Mouse (Mus musculus) E14TG2a.4 (cell line): ENCODE measurements around the gene Tnni2.

Experiments
- H3K27me3 ChIP-seq: 2 replicates; pipeline ENCODE4 v1.6.1; 2014; ENCODE audit warnings: low read length, control low read depth; ENCODE audit not compliant: insufficient read depth
- H3K36me3 ChIP-seq: 2 replicates; pipeline ENCODE4 v1.6.1; 2014; ENCODE audit warnings: low read length, control low read depth; ENCODE audit not compliant: insufficient read depth
- H3K4me1 ChIP-seq: replicated peaks from 2 replicates; pipeline ENCODE4 v1.6.1; 2014; ENCODE audit warnings: low read depth, low read length, control low read depth
- H3K4me3 ChIP-seq: replicated peaks from 2 replicates; pipeline ENCODE4 v1.5.1; 2014; ENCODE audit warnings: mild to moderate bottlenecking, low read length
- H3K9me3 ChIP-seq: 2 replicates; pipeline ENCODE4 v1.6.1; 2014; ENCODE audit warnings: low read length, control low read depth
- CTCF ChIP-seq: conservative IDR thresholded peaks from 2 replicates; pipeline ENCODE4 v1.5.1; 2014; ENCODE audit warnings: low read length
- NANOG ChIP-seq: IDR thresholded peaks from 2 replicates; pipeline ENCODE4 v1.6.1; 2014; ENCODE audit warnings: borderline replicate concordance, low read length, mixed read lengths
- POU5F1 ChIP-seq: IDR thresholded peaks from 2 replicates; pipeline ENCODE4 v1.6.1; 2014; ENCODE audit warnings: low read length, borderline replicate concordance

The Tnni2 gene

GRCm38 (mm10) chr7:142459299-142459691 lies 17.7 kb downstream of the Tnni2 start:
- no peak for TF ChIP-seq POU5F1
- no peak for TF ChIP-seq CTCF
- no peak for TF ChIP-seq NANOG
- Histone ChIP-seq H3K27me3 (peaks cover 33% of the 10 kb centered on the region), H3K4me3 (no peak overlapping the region), H3K4me1 (0 out of 2 replicates have a peak, but pooled peaks cover 4% of the 10 kb centered on the region), H3K9me3 (no peaks in the 10 kb centered on the region), H3K36me3 (no peaks in the 10 kb centered on the region)

- Histone ChIP-seq H3K27me3 (peaks cover 46% of the 10 kb centered on the region), H3K4me3 (no peak within 1 kb of the TSS), H3K9me3 (no peaks in the 10 kb centered on the region), H3K36me3 (no peaks in the 10 kb centered on the region), H3K4me1 (no peaks in the 10 kb centered on the region)
- TF ChIP-seq POU5F1 (no peak), CTCF (no peak), NANOG (no peak)
Observed at GRCm38 (mm10) chr7:142460636-142461077, 19.0 kb downstream of the Tnni2 start, which contains the start of gene Lsp1. Gene Lsp1, plus strand, starts transcription at chr7:142460809.

GRCm38 (mm10) chr7:142461446-142461845 lies 19.8 kb downstream of the Tnni2 start:
- Histone ChIP-seq H3K36me3 (no peaks in the 10 kb centered on the region), H3K9me3 (no peaks in the 10 kb centered on the region), H3K4me1 (no peaks in the 10 kb centered on the region), H3K4me3 (no peak overlapping the region), H3K27me3 (peaks cover 48% of the 10 kb centered on the region)
- TF ChIP-seq POU5F1 = no peak
- TF ChIP-seq CTCF = no peak
- TF ChIP-seq NANOG = no peak

GRCm38 (mm10) chr7:142462190-142462589 lies 20.6 kb downstream of the Tnni2 start:
- H3K4me1 ChIP-seq = no peaks in the 10 kb centered on the region

GRCm38 (mm10) chr7:142462594-142463078 lies 21.0 kb downstream of the Tnni2 start:
- Histone ChIP-seq H3K4me3 (no peak overlapping the region), H3K27me3 (peaks cover 48% of the 10 kb centered on the region), H3K36me3 (no peaks in the 10 kb centered on the region), H3K4me1 (no peaks in the 10 kb centered on the region), H3K9me3 (no peaks in the 10 kb centered on the region)
- no peak for TF ChIP-seq NANOG
- no peak for TF ChIP-seq POU5F1
- TF ChIP-seq CTCF = no peak

More at GRCm38 (mm10) chr7:142462190-142462589, 20.6 kb downstream of the Tnni2 start:
- no peak overlapping the region for H3K4me3 ChIP-seq
- no peaks in the 10 kb centered on the region for H3K36me3 ChIP-seq
- peaks cover 48% of the 10 kb centered on the region for H3K27me3 ChIP-seq
- TF ChIP-seq POU5F1 = no peak
- no peak for TF ChIP-seq CTCF
- TF ChIP-seq NANOG = no peak
- H3K9me3 ChIP-seq = no peaks in the 10 kb centered on the region

- no peaks in the 10 kb centered on the region for H3K4me1 ChIP-seq
- TF ChIP-seq NANOG = no peak
- no peak for TF ChIP-seq POU5F1
- TF ChIP-seq CTCF = no peak
- H3K27me3 ChIP-seq = peaks cover 32% of the 10 kb centered on the region
- no peaks in the 10 kb centered on the region for H3K9me3 ChIP-seq
- H3K36me3 ChIP-seq = no peaks in the 10 kb centered on the region
- no peak overlapping the region for H3K4me3 ChIP-seq
Observed at GRCm38 (mm10) chr7:142470171-142470691, 28.6 kb downstream of the Tnni2 start.

- H3K36me3 ChIP-seq = no peaks in the 10 kb centered on the region
- no peak overlapping the region for H3K4me3 ChIP-seq
- H3K27me3 ChIP-seq = peaks cover 32% of the 10 kb centered on the region
- no peaks in the 10 kb centered on the region for H3K4me1 ChIP-seq
- H3K9me3 ChIP-seq = no peaks in the 10 kb centered on the region
- TF ChIP-seq CTCF = no peak
Observed at GRCm38 (mm10) chr7:142470808-142471413, 29.3 kb downstream of the Tnni2 start.

- H3K4me3 ChIP-seq = no peak overlapping the region
- no peaks in the 10 kb centered on the region for H3K4me1 ChIP-seq
- H3K9me3 ChIP-seq = no peaks in the 10 kb centered on the region
- peaks cover 34% of the 10 kb centered on the region for H3K27me3 ChIP-seq
- TF ChIP-seq POU5F1 (no peak), NANOG (no peak), CTCF (no peak)
- H3K36me3 ChIP-seq = no peaks in the 10 kb centered on the region
Observed at GRCm38 (mm10) chr7:142471414-142471861, 29.8 kb downstream of the Tnni2 start.
